Mouse (Mus musculus) hindbrain, embryonic 13.5 days (tissue): Measurements from ENCODE around the gene 4930539E08Rik. TPM values are rescaled to one million over a fixed set of nuclear protein-coding genes. Genes with fewer than 3 reads are reported as not detected.

Source experiments
- ATAC-seq: fragments of 200-750 bp; cut with Nextera tagmentation; 2 replicates; pipeline ENCODE4 v1.8.0; 2017; ENCODE audit warnings: moderate TSS enrichment; ENCODE audit not compliant: low FRiP score
- H3K27ac ChIP-seq: fragments of 300-500 bp; sonication (generic); 2 replicates; pipeline ENCODE4 v1.5.1; 2015; ENCODE audit warnings: inconsistent platforms, mild to moderate bottlenecking, moderate library complexity
- H3K27me3 ChIP-seq: fragments of 300-500 bp; sonication (generic); 2 replicates; pipeline ENCODE4 v1.6.1; 2015; ENCODE audit warnings: mild to moderate bottlenecking, inconsistent platforms
- H3K36me3 ChIP-seq: fragments of 300-500 bp; sonication (generic); 2 replicates; pipeline ENCODE4 v1.6.1; 2015; ENCODE audit warnings: mild to moderate bottlenecking, inconsistent platforms
- H3K4me1 ChIP-seq: fragments of 300-500 bp; sonication (generic); replicated peaks from 2 replicates; pipeline ENCODE4 v1.6.1; 2015; ENCODE audit warnings: inconsistent platforms
- H3K4me2 ChIP-seq: fragments of 300-500 bp; sonication (generic); 2 replicates; pipeline ENCODE4 v1.6.1; 2015; ENCODE audit warnings: inconsistent platforms, mild to moderate bottlenecking, moderate library complexity
- H3K4me3 ChIP-seq: fragments of 300-500 bp; sonication (generic); 2 replicates; pipeline ENCODE4 v1.5.1; 2015; ENCODE audit warnings: mild to moderate bottlenecking, inconsistent platforms
- H3K9ac ChIP-seq: fragments of 300-500 bp; sonication (generic); 2 replicates; pipeline ENCODE4 v1.6.1; 2015; ENCODE audit warnings: mild to moderate bottlenecking, inconsistent platforms
- H3K9me3 ChIP-seq: fragments of 300-500 bp; sonication (generic); 2 replicates; pipeline ENCODE4 v1.6.1; 2016; ENCODE audit warnings: inconsistent platforms
- WGBS: fragments of 180-500 bp; shearing (Covaris S2); methylation state at CpG from one replicate; pipeline ENCODE4 v1.1.7; 2015; 5-methylcytosine and 5-hydroxymethylcytosine counted together
- polyA plus RNA-seq: library from polyadenylated mRNA; unstranded; fragments of >200 nt; fragmentation: Nextera tagmentation; extraction: Ambion mirVana; gene quantifications from 2 replicates; pipeline ENCODE4 v1.2.1, GENCODE M21; 2015

The 4930539E08Rik gene
- polyA plus RNA-seq, 1 experiment from 2014 or later = 0.31 TPM

DNA sequence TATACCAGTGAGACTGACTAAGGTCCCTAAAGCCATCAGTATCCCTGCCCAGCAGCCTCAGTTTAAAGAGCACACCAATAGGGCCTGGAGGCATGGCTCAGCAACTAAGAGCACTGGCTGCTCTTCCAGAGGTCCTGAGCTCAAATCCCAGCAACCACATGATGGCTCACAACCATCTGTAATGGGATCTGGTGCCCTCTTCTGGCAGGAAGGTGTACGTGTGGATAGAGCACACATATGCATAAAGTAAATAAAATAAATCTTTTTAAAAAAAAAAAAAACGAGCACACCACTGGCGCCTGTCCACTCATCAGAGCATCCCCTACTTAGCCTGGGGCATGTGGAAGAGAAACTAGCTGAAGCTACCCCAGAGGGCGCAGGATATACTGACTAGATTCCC lies 13.6 kb downstream of the 4930539E08Rik start:
- H3K36me3 ChIP-seq = no peaks in the 10 kb centered on the region
- H3K27me3 ChIP-seq = no peaks in the 10 kb centered on the region
- H3K9me3 ChIP-seq = no peaks in the 10 kb centered on the region
- no peak overlapping the region for H3K27ac ChIP-seq
- no peak overlapping the region for H3K9ac ChIP-seq
- H3K4me3 ChIP-seq = no peak overlapping the region
- no peak overlapping the region for H3K4me2 ChIP-seq
- 73% methylated on average over 4 of the region's 4 CpGs for WGBS
- ATAC-seq = no peak
- H3K4me1 ChIP-seq = peaks cover 24% of the 10 kb centered on the region

DNA sequence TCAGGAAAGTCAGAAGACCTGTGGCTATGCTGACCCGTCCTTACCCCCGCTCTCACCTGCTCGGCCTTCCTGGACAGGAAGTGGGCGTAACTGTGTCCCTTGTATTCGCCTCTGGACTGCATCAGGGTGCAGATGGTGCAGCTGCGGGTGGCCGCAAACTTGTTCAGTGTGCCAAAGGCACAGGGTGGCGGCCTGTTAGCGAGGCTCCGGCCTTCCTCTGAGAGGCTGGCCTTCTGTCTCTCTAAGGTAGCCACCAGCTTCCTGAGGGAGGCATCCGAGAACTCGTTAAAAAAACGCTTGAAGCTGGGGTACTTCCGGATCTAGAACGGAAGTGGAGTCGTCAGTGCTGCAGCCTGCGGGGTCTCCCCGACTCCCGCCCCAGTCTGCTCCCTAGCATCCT lies 15.7 kb downstream of the 4930539E08Rik start:
- Histone ChIP-seq H3K4me2 (no peak overlapping the region), H3K4me3 (no peak overlapping the region), H3K9me3 (no peaks in the 10 kb centered on the region), H3K27me3 (no peaks in the 10 kb centered on the region), H3K9ac (no peak overlapping the region), H3K27ac (no peak overlapping the region; the same call in 1 of the 2 replicates), H3K36me3 (no peaks in the 10 kb centered on the region), H3K4me1 (peaks cover 13% of the 10 kb centered on the region)
- 81% methylated on average over 19 of the region's 19 CpGs for WGBS
- no peak for ATAC-seq

DNA sequence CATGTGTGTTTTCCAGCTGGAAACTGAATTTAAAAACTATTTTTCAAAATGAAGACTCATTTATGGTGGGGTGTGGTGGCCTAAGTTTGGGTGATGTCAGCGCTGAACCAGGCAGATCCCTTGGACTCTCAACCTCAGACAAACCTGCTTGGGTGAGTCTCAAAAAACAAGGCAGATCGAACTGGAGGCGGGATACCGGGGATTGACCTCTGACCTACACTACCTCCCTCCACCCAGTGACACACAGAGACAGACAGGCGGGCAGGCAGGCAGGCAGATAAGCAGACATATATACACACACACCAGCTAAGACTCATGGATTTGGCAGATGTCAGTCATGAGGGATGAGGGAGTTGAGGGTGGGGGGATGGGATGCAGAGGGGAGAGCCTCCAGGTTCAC lies 16.9 kb downstream of the 4930539E08Rik start:
- no peaks in the 10 kb centered on the region for H3K36me3 ChIP-seq
- no peak for ATAC-seq
- 69% methylated on average over 5 of the region's 5 CpGs for WGBS

DNA sequence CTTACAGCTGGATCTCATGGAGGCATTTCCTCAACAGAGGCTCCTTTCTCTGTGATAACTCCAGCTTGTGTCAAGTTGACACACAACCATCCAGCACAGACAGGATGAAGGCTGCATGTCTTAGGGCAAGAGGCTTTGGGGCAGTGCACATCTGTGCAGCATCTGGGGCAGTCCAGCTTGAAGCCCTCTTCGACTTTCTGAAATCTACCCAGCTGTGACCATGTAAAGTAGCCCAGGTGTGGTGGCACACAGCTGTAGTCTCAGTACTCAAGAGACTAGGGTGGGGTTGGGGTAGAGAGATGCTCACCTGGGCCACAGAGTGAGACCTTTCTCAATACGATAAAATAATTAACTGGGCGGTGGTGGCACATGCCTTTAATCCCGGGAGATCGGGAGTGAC lies 17.3 kb downstream of the 4930539E08Rik start:
- H3K4me3 ChIP-seq = no peak overlapping the region
- H3K27me3 ChIP-seq = no peaks in the 10 kb centered on the region
- no peak for ATAC-seq
- H3K9me3 ChIP-seq = no peaks in the 10 kb centered on the region
- no peaks in the 10 kb centered on the region for H3K36me3 ChIP-seq
- H3K27ac ChIP-seq = no peak overlapping the region
- WGBS = 86% methylated on average over 5 of the region's 5 CpGs
- H3K4me2 ChIP-seq = no peak overlapping the region
- no peak overlapping the region for H3K9ac ChIP-seq
- H3K4me1 ChIP-seq = 0 out of 2 replicates have a peak, but pooled peaks cover 10% of the 10 kb centered on the region

More for the DNA sequence above, 16.9 kb downstream of the 4930539E08Rik start:
- Histone ChIP-seq H3K27me3 (no peaks in the 10 kb centered on the region), H3K27ac (no peak overlapping the region), H3K9me3 (no peaks in the 10 kb centered on the region), H3K4me1 (0 out of 2 replicates have a peak, but pooled peaks cover 10% of the 10 kb centered on the region), H3K4me2 (no peak overlapping the region), H3K4me3 (no peak overlapping the region), H3K9ac (no peak overlapping the region)

DNA sequence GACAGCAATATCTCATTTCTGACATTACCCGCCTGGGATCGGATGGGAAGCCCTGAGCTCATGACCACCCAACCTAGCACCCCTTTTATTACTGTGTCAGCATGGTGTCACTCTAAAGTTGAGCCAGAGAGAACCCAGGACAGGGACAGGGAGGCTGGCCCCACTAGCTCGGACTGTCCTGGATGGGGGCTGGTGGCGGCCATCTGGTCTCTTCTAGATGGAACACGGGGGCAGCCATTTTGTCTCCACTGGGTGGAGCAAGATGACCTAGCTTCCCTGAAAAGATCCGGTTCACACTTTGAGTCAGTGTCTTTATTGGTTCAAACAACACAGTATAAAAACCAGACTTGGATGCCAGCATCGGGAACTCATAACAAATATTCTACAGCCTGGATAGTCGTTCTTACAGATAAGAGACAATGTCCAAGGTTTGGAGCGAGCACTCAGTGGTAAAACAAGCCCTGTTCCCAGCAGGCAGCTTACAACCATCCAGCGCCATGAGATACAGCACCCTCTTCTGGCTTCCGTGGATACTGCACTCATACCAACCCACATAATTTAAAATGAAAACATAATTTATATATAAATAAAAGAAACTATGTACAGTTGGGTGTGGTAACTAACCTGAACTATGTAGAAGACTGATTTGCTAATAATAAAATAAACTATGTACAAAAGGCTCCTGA lies 18.9 kb downstream of the 4930539E08Rik start:
- H3K4me1 ChIP-seq = 0 out of 2 replicates have a peak, but pooled peaks cover 10% of the 10 kb centered on the region
- no peak overlapping the region for H3K4me2 ChIP-seq
- H3K9me3 ChIP-seq = 0 out of 2 replicates have a peak, but pooled peaks cover 4% of the 10 kb centered on the region
- WGBS = 96% methylated on average over 11 of the region's 11 CpGs
- H3K27ac ChIP-seq = no peak overlapping the region
- H3K27me3 ChIP-seq = no peaks in the 10 kb centered on the region
- no peak overlapping the region for H3K9ac ChIP-seq
- no peaks in the 10 kb centered on the region for H3K36me3 ChIP-seq
- H3K4me3 ChIP-seq = no peak overlapping the region
- no peak for ATAC-seq

DNA sequence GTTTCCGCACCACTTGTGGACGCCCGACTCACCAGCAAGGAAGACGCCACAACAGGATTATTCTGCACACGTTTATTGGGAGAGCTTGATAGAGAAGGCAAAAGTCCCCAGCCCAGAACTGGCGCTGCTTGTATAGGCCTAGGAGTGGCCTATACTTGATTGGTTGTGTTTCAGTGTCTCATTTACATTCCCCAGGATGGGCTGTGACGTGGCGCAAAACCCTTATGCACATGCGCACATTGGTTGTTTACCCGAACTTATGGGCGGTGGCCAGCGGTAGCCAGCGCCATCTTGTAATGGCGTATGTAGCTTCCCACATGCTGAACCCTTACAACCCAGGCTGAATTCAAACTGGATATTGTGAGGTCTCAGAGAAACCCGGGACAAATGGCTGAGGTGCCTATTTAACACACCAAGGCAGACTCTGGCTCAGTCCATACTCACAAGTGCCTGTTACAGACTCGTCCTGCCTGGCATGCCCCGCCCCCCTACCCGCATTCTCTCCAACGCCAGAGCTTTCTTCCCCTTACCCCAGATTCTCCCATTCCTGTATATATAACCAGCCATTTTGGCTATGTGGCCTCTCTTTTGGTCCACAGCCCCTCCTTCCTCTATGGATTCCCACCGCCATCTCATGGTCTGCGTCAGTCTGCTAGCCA lies 19.8 kb downstream of the 4930539E08Rik start:
- Histone ChIP-seq H3K36me3 (no peaks in the 10 kb centered on the region), H3K27me3 (no peaks in the 10 kb centered on the region), H3K27ac (no peak overlapping the region), H3K4me2 (no peak overlapping the region), H3K9me3 (0 out of 2 replicates have a peak, but pooled peaks cover 4% of the 10 kb centered on the region), H3K4me1 (0 out of 2 replicates have a peak, but pooled peaks cover 10% of the 10 kb centered on the region), H3K4me3 (no peak overlapping the region), H3K9ac (no peak overlapping the region)
- no peak for ATAC-seq
- WGBS = 96% methylated on average over 21 of the region's 21 CpGs

DNA sequence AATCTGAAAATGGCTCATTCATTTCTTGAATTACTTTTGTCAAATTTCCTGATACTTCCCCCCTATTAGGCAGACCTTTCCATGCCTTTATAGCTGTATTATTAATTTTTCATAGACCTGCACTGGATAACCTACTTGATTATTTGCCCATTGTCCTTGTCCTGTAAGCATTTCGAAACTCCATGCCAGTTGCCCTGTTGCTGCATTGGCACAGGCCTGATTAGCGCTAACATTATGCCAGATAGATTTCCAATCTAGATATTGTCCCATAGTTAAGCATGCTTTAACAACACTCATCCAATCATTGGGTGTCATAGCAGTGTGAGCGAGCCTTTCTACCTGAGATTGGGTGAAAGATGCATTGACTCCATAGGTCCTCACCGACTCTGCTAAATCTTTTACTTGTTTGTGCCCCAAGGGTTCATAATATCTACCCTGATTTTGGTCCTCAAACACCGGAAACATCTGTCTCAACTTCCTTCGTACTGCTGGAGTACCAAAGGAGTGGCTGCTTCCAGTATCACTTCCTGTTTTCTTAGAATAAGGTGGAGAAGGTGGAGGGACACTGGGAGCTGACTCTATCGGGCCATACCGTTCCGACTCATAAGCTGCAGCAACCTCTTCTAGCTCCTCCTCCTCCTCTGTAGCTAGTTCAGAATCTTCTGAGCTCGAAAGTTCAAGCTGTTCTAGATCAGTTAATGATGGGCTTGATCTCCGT lies 20.9 kb downstream of the 4930539E08Rik start:
- Histone ChIP-seq H3K9me3 (0 out of 2 replicates have a peak, but pooled peaks cover 4% of the 10 kb centered on the region), H3K4me2 (no peak overlapping the region), H3K27me3 (no peaks in the 10 kb centered on the region), H3K4me1 (0 out of 2 replicates have a peak, but pooled peaks cover 8% of the 10 kb centered on the region), H3K36me3 (no peaks in the 10 kb centered on the region), H3K4me3 (no peak overlapping the region), H3K27ac (no peak overlapping the region), H3K9ac (no peak overlapping the region)
- WGBS = 91% methylated on average over 11 of the region's 11 CpGs
- ATAC-seq = no peak

DNA sequence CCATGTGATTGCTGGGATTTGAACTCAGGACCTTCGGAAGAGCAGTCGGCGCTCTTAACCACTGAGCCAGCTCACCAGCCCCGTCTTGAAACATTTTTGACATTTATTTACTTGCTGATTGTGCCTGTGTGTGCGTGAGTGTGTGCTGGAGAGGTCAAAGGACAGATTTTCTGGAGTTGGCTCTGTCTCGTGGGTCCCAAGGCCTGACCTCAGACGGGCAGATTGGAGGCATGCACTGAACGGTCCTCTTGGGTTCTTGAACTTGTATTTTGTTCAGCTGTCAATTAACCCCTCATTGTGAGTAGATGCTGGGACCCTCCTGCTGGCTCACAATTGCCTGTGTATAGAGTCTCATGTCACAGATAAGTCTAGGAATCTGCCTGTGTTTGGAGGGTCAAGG lies 28.9 kb downstream of the 4930539E08Rik start:
- no peak overlapping the region for H3K27ac ChIP-seq
- no peaks in the 10 kb centered on the region; the same call in 1 of the 2 replicates for H3K4me1 ChIP-seq
- H3K9ac ChIP-seq = no peak overlapping the region
- no peak overlapping the region for H3K4me3 ChIP-seq
- ATAC-seq = no peak
- H3K27me3 ChIP-seq = peaks cover 7% of the 10 kb centered on the region
- 81% methylated on average over 8 of the region's 8 CpGs for WGBS
- no peak overlapping the region for H3K4me2 ChIP-seq
- H3K36me3 ChIP-seq = no peaks in the 10 kb centered on the region
- peaks cover 5% of the 10 kb centered on the region; the same call in 1 of the 2 replicates for H3K9me3 ChIP-seq

DNA sequence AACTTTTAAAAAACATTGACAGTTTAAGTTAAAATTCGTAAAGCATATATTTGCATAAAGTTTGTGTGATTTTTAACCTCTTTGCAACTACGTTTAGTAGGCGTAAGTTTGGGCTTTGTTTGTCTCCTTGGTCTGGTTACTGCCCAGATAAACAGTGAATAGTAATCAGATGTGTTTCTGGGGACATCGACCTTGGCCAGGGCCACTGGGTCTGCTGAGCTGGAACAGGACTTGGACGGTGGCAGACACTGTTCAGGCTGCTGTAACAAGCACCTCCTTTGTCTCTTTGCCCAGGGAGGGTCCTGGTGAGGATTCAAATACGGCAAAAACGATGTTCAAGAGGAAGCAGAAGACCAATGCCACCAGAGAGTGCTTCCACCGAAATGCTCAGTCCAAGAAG lies 29.9 kb downstream of the 4930539E08Rik start:
- Histone ChIP-seq H3K27me3 (peaks cover 14% of the 10 kb centered on the region), H3K4me3 (no peak overlapping the region), H3K9ac (no peak overlapping the region), H3K36me3 (no peaks in the 10 kb centered on the region), H3K9me3 (peaks cover 5% of the 10 kb centered on the region; the same call in 1 of the 2 replicates), H3K4me2 (no peak overlapping the region), H3K27ac (no peak overlapping the region), H3K4me1 (peaks cover under 1% of the 10 kb centered on the region)
- WGBS = 88% methylated on average over 8 of the region's 8 CpGs
- no peak for ATAC-seq

DNA sequence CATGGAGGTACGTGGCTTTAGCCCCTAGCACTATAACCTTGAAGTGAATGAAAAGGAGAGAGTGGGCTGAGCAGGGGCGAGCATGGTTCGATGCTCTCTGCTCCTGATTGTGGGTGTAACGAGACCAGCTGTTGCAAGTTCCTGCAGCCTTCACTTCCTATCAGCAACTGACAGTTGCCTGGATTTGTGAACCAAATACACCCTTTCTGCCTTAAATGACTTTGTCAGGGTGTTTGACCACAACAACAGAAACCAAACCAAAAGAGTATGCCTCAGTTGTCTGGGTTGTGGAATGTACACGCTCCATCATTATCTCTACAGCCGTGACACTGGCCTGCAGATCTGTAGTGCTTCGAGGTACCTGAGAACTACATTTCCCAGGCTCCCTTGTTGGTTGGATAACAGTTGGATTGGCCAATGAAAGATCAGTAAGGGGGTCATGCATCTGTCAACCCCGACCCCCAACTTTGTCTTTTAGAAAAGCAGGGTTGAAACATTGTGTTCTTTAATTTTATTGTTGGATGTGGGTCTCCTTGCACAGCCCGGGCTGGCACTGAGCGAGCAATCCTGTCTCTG lies 31.1 kb downstream of the 4930539E08Rik start:
- no peak overlapping the region for H3K27ac ChIP-seq
- peaks cover 18% of the 10 kb centered on the region for H3K27me3 ChIP-seq
- ATAC-seq = no peak
- no peak overlapping the region for H3K4me2 ChIP-seq
- 75% methylated on average over 10 of the region's 10 CpGs for WGBS
- no peak overlapping the region for H3K4me3 ChIP-seq
- no peak overlapping the region for H3K9ac ChIP-seq
- H3K9me3 ChIP-seq = peaks cover 5% of the 10 kb centered on the region; the same call in 1 of the 2 replicates
- peaks cover 4% of the 10 kb centered on the region for H3K4me1 ChIP-seq
- H3K36me3 ChIP-seq = no peaks in the 10 kb centered on the region

DNA sequence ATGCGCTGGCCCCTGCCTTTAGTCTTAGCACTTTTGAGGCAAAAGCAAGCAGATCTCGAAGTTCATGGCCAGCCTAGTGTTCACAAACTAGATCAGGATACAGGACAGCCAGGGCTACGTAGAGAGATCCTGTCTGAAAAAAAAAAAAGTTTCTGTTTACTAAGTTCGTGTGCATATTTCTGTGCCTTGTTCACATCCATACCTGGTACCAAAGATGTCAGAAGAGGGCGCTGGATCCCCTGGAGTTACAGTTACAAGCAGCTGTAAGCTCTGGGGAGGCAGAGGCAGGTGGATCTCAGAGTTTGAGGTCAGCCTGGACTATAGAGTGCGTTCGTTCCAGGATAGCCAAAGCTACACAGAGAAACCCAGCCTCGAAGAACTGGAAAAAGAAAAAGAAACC lies 32.3 kb downstream of the 4930539E08Rik start:
- Histone ChIP-seq H3K27ac (no peak overlapping the region), H3K4me2 (peak overlapping the region; percentile 32; the same call in 1 of the 2 replicates), H3K4me1 (peaks cover 4% of the 10 kb centered on the region), H3K27me3 (peaks cover 25% of the 10 kb centered on the region), H3K9me3 (0 out of 2 replicates have a peak, but pooled peaks cover under 1% of the 10 kb centered on the region), H3K36me3 (no peaks in the 10 kb centered on the region), H3K4me3 (no peak overlapping the region), H3K9ac (no peak overlapping the region)
- WGBS = 55% methylated on average over 8 of the region's 8 CpGs
- ATAC-seq = no peak

DNA sequence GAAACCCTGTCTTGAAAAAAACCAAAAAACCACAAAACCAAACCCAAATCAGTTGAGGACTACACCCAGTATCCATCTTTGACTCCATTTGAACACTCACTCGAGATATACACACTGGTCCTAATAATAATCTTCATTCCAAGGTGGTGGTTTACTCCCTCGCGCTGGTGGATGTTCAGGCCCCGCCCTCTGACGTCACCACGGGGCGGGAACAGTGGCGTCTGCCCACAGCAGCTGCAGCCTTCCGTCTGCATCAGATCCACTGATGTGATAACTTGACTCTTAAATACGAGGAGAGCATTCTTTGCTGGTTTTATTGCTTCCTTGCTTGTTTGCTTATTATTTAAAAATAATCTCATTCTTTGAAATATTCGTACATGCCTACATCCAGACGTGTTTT lies 32.8 kb downstream of the 4930539E08Rik start:
- no peak overlapping the region for H3K27ac ChIP-seq
- WGBS = 4% methylated on average over 12 of the region's 12 CpGs
- ATAC-seq = 0 out of 2 replicates have a peak, but pooled peaks have one; percentile 49

More for the DNA sequence above, 32.8 kb downstream of the 4930539E08Rik start:
- Histone ChIP-seq H3K4me2 (peak overlapping the region; percentile 32), H3K4me1 (peaks cover 4% of the 10 kb centered on the region), H3K9me3 (no peaks in the 10 kb centered on the region), H3K27me3 (peaks cover 25% of the 10 kb centered on the region), H3K36me3 (no peaks in the 10 kb centered on the region), H3K9ac (no peak overlapping the region), H3K4me3 (0 out of 2 replicates have a peak overlapping the region, but pooled peaks have one; percentile 5)
